Mouse (Mus musculus) heart, embryonic 12.5 days (tissue): ENCODE measurements around the gene Tpd52l1. TPM values are rescaled to one million over a fixed set of nuclear protein-coding genes. Genes with fewer than 3 reads are reported as not detected.

ENCODE experiments used
- ATAC-seq: fragments of 200-750 bp; cut with Nextera tagmentation; 2 replicates; pipeline ENCODE4 v1.8.0; 2017; ENCODE audit warnings: moderate TSS enrichment, moderate library complexity; ENCODE audit not compliant: insufficient number of reproducible peaks, low FRiP score
- H3K27ac ChIP-seq: fragments of 300-500 bp; sonication (generic); 2 replicates; pipeline ENCODE4 v1.5.1; 2016; ENCODE audit warnings: mild to moderate bottlenecking, moderate library complexity; ENCODE audit not compliant: poor library complexity, severe bottlenecking
- H3K27me3 ChIP-seq: fragments of 300-500 bp; sonication (generic); replicated peaks from 2 replicates; pipeline ENCODE4 v1.6.1; 2016; ENCODE audit warnings: mild to moderate bottlenecking, moderate library complexity
- H3K36me3 ChIP-seq: fragments of 300-500 bp; sonication (generic); 2 replicates; pipeline ENCODE4 v1.6.1; 2016; ENCODE audit warnings: mild to moderate bottlenecking, moderate library complexity
- H3K4me1 ChIP-seq: fragments of 300-500 bp; sonication (generic); replicated peaks from 2 replicates; pipeline ENCODE4 v1.6.1; 2016; ENCODE audit warnings: mild to moderate bottlenecking
- H3K4me2 ChIP-seq: fragments of 300-500 bp; sonication (generic); 2 replicates; pipeline ENCODE4 v1.6.1; 2016; ENCODE audit warnings: mild to moderate bottlenecking, moderate library complexity
- H3K4me3 ChIP-seq: fragments of 300-500 bp; sonication (generic); 2 replicates; pipeline ENCODE4 v1.5.1; 2016; ENCODE audit warnings: mild to moderate bottlenecking
- H3K9ac ChIP-seq: fragments of 300-500 bp; sonication (generic); 2 replicates; pipeline ENCODE4 v1.6.1; 2016; ENCODE audit warnings: mild to moderate bottlenecking, moderate library complexity
- H3K9me3 ChIP-seq: fragments of 300-500 bp; sonication (generic); replicated peaks from 2 replicates; pipeline ENCODE4 v1.6.1; 2016; ENCODE audit warnings: mild to moderate bottlenecking, moderate library complexity
- WGBS: fragments of 180-500 bp; shearing (Covaris S2); methylation state at CpG from one replicate; pipeline ENCODE4 v1.1.7; 2016; 5-methylcytosine and 5-hydroxymethylcytosine counted together
- polyA plus RNA-seq: library from polyadenylated mRNA; unstranded; fragments of >200 nt; fragmentation: Nextera tagmentation; extraction: Ambion mirVana; gene quantifications from 2 replicates; pipeline ENCODE4 v1.2.1, GENCODE M21; 2016

The Tpd52l1 gene
- 16.3 and 16.5 TPM in 2 replicates for polyA plus RNA-seq

DNA sequence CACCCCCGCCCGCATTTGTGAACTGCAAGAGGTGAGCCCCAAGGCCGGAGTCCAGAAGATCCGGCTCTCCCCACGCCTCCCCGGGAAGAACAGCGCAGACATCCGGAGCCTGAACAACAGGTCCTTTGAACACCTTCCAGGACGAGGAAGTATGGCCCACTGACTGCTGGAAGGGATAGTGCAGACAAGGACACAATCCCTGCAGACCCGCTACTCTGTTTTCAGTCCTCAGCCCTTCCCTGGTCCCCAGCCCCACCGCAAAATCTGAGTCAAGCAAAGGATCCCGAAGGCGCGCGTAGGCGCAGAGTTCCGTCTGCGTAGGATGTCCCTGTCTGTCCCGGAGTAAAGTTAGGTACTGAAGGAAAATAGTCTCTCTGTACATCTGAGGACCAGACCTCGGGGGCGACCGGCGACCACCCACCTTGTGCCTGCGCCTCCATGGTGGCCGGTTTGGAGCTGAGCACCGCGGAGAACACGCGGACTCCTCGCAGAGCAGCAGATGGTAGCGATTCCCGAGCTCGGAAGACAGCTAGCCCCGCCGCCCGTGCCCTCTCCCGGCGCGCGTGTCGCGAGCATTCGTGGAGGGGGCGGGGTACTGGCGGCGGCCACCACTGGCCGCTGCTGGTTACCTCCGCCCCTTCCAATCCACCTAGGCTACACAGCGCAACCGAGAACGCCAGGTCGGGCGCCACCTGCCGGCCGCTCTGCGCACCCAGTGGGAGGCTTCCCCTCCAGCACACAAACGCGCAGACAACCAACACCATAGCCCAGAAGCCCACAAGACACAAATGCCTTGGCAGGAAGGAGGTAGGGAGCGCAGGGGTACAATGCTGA, at the start of gene Tpd52l1:
Gene Tpd52l1 (minus strand): TSS at position 668 of the 834 bp plus-strand sequence.
- Histone ChIP-seq H3K27ac (no peak within 1 kb of the TSS), H3K9ac (peak within 1 kb of the TSS; percentile 62), H3K27me3 (no peaks in the 10 kb centered on the region), H3K4me2 (peak within 1 kb of the TSS; percentile 78), H3K9me3 (no peaks in the 10 kb centered on the region), H3K4me3 (peak within 1 kb of the TSS; percentile 69), H3K36me3 (no peaks in the 10 kb centered on the region), H3K4me1 (peaks cover 13% of the 10 kb centered on the region)
- peak; percentile 94 for ATAC-seq
- WGBS, result 1% methylated on average over 59 of the region's 59 CpGs

DNA sequence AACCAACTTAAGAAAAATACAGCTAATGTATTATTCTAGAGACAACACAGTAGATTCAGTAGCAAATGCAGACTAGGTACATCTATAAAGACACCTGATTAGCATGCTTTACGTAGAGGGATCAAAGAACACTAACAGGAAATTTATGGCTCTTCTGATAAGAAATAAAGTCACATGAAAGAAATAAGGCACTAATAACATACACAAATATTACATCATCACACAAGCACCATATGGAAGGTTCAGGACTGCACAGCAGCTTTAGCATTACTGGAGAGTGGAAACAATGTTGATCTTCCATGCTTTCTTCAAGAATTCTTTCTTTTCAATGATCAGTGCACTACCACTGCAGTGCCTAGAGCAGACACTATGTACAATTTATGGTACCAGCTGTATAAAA, 48.5 kb upstream of the Tpd52l1 start:
- Histone ChIP-seq H3K9ac (no peak overlapping the region), H3K4me3 (no peak overlapping the region), H3K27ac (no peak overlapping the region), H3K9me3 (0 out of 2 replicates have a peak, but pooled peaks cover 3% of the 10 kb centered on the region), H3K27me3 (no peaks in the 10 kb centered on the region), H3K4me1 (no peaks in the 10 kb centered on the region), H3K4me2 (no peak overlapping the region), H3K36me3 (peaks cover 14% of the 10 kb centered on the region)
- 91% methylated on average over 1 of the region's 1 CpGs for WGBS
- ATAC-seq, result no peak

GRCm38 (mm10) chr10:31467043-31467898, 21.5 kb upstream of the Tpd52l1 start:
- Histone ChIP-seq H3K9ac (no peak overlapping the region), H3K27ac (no peak overlapping the region)
- peak; percentile 15; the same call in 1 of the 2 replicates for ATAC-seq

GRCm38 (mm10) chr10:31465840-31466541, 20.2 kb upstream of the Tpd52l1 start:
- Histone ChIP-seq H3K9ac (no peak overlapping the region), H3K36me3 (no peaks in the 10 kb centered on the region), H3K4me1 (no peaks in the 10 kb centered on the region), H3K9me3 (no peaks in the 10 kb centered on the region), H3K4me3 (no peak overlapping the region), H3K27me3 (no peaks in the 10 kb centered on the region), H3K27ac (no peak overlapping the region), H3K4me2 (no peak overlapping the region)
- no peak for ATAC-seq
- WGBS, result 85% methylated on average over 6 of the region's 6 CpGs

More at GRCm38 (mm10) chr10:31467043-31467898, 21.5 kb upstream of the Tpd52l1 start:
- no peaks in the 10 kb centered on the region for H3K27me3 ChIP-seq
- H3K9me3 ChIP-seq, result no peaks in the 10 kb centered on the region
- no peak overlapping the region for H3K4me3 ChIP-seq
- no peaks in the 10 kb centered on the region for H3K4me1 ChIP-seq
- H3K4me2 ChIP-seq, result no peak overlapping the region
- 52% methylated on average over 10 of the region's 10 CpGs for WGBS
- H3K36me3 ChIP-seq, result no peaks in the 10 kb centered on the region

- no peaks in the 10 kb centered on the region for H3K9me3 ChIP-seq
- H3K9ac ChIP-seq, result no peak overlapping the region
- no peaks in the 10 kb centered on the region for H3K36me3 ChIP-seq
- H3K27ac ChIP-seq, result no peak overlapping the region
- H3K4me3 ChIP-seq, result no peak overlapping the region
- 55% methylated on average over 4 of the region's 4 CpGs for WGBS
- ATAC-seq, result no peak
- H3K4me2 ChIP-seq, result no peak overlapping the region
- no peaks in the 10 kb centered on the region for H3K27me3 ChIP-seq
- no peaks in the 10 kb centered on the region for H3K4me1 ChIP-seq
Measured at GRCm38 (mm10) chr10:31465424-31465823, 19.7 kb upstream of the Tpd52l1 start.

- Histone ChIP-seq H3K27me3 (no peaks in the 10 kb centered on the region), H3K27ac (no peak overlapping the region), H3K4me2 (no peak overlapping the region), H3K9me3 (no peaks in the 10 kb centered on the region), H3K9ac (no peak overlapping the region), H3K4me1 (no peaks in the 10 kb centered on the region), H3K4me3 (no peak overlapping the region), H3K36me3 (no peaks in the 10 kb centered on the region)
- 90% methylated on average over 2 of the region's 2 CpGs for WGBS
- no peak for ATAC-seq
Measured at GRCm38 (mm10) chr10:31463044-31463443, 17.3 kb upstream of the Tpd52l1 start.

- H3K27ac ChIP-seq, result no peak overlapping the region
- H3K9ac ChIP-seq, result no peak overlapping the region
- H3K27me3 ChIP-seq, result no peaks in the 10 kb centered on the region
- H3K4me1 ChIP-seq, result no peaks in the 10 kb centered on the region
- no peak overlapping the region for H3K4me3 ChIP-seq
- 56% methylated on average over 1 of the region's 1 CpGs for WGBS
- H3K36me3 ChIP-seq, result no peaks in the 10 kb centered on the region
- H3K9me3 ChIP-seq, result no peaks in the 10 kb centered on the region
- ATAC-seq, result no peak
- no peak overlapping the region for H3K4me2 ChIP-seq
Measured at GRCm38 (mm10) chr10:31456806-31457205, 11.0 kb upstream of the Tpd52l1 start.

- H3K27ac ChIP-seq, result no peak overlapping the region
- no peak overlapping the region for H3K4me2 ChIP-seq
- no peak overlapping the region for H3K4me3 ChIP-seq
Measured at GRCm38 (mm10) chr10:31447083-31447482, 1.3 kb upstream of the Tpd52l1 start.

DNA sequence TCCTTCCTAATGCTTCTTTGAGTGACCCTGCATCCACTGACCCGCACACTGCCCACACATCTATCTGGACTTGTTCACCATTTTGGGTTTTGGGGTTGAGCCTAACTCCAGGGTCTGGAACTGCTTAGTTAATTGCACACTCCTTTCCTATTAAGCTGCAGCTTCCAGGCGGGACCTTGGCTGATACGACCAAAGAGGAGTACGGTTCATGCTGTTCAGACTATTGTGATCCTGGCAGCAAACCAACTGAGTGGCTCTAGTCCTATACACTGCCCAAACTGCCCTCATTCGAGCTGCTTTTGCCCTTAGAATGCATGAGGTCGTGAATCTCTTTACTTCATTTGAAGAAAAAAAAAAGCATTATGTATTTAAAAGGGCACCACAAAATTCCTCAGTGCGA, 1.6 kb downstream of the Tpd52l1 start:
- Histone ChIP-seq H3K27ac (no peak overlapping the region), H3K27me3 (no peaks in the 10 kb centered on the region), H3K4me1 (peaks cover 13% of the 10 kb centered on the region), H3K4me3 (no peak overlapping the region), H3K9ac (no peak overlapping the region), H3K36me3 (no peaks in the 10 kb centered on the region), H3K9me3 (no peaks in the 10 kb centered on the region), H3K4me2 (no peak overlapping the region)
- 83% methylated on average over 7 of the region's 7 CpGs for WGBS
- no peak for ATAC-seq

More at GRCm38 (mm10) chr10:31447083-31447482, 1.3 kb upstream of the Tpd52l1 start:
- Histone ChIP-seq H3K9me3 (no peaks in the 10 kb centered on the region), H3K36me3 (no peaks in the 10 kb centered on the region), H3K9ac (no peak overlapping the region), H3K27me3 (no peaks in the 10 kb centered on the region), H3K4me1 (peaks cover 13% of the 10 kb centered on the region)
- WGBS, result 36% methylated on average over 1 of the region's 1 CpGs
- ATAC-seq, result no peak

DNA sequence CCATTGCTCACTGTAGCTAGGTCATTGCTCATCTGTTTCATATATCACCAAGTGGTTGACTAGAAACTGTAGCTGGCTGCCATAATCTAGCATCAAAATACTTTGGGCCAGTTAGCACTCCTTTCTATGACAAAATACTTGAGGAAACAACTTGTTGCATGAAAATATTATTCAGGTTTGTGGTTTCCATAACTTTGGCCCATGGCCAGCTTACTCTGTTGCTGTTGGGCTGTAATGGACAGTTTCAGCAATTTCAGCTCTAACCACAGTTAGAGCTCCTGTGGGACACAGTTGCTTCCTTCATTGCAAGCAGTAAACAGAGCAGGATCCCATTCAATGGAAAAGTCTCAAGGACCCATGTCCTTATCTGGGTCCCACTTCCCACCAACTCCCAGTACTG, 4.3 kb downstream of the Tpd52l1 start:
- Histone ChIP-seq H3K4me1 (peaks cover 9% of the 10 kb centered on the region), H3K27ac (no peak overlapping the region), H3K36me3 (no peaks in the 10 kb centered on the region), H3K9me3 (no peaks in the 10 kb centered on the region), H3K9ac (no peak overlapping the region), H3K27me3 (no peaks in the 10 kb centered on the region), H3K4me3 (no peak overlapping the region), H3K4me2 (no peak overlapping the region)
- no peak for ATAC-seq

GRCm38 (mm10) chr10:31436047-31436446, 9.7 kb downstream of the Tpd52l1 start:
- 68% methylated on average over 4 of the region's 4 CpGs for WGBS
- no peak overlapping the region for H3K4me2 ChIP-seq
- H3K9ac ChIP-seq, result no peak overlapping the region
- no peaks in the 10 kb centered on the region for H3K27me3 ChIP-seq
- no peak for ATAC-seq
- no peaks in the 10 kb centered on the region for H3K4me1 ChIP-seq
- no peak overlapping the region for H3K4me3 ChIP-seq
- no peaks in the 10 kb centered on the region for H3K36me3 ChIP-seq
- no peak overlapping the region for H3K27ac ChIP-seq
- H3K9me3 ChIP-seq, result no peaks in the 10 kb centered on the region
